Mouse (Mus musculus) myocyte (in vitro differentiated cells): ENCODE measurements around the gene Wdr62.

Experiments
- MAX ChIP-seq: IDR thresholded peaks from one replicate; pipeline ENCODE4 v1.6.1; 2011; ENCODE audit warnings: low read depth, mild to moderate bottlenecking, control low read depth
- POLR2A ChIP-seq: IDR thresholded peaks from one replicate; pipeline ENCODE4 v1.6.1; 2011; ENCODE audit warnings: low read depth, mild to moderate bottlenecking, control low read depth, moderate library complexity; ENCODE audit not compliant: insufficient read length
- POLR2AphosphoS2 ChIP-seq: IDR thresholded peaks from one replicate; pipeline ENCODE4 v1.6.1; 2011; ENCODE audit warnings: low read depth, control low read depth; ENCODE audit not compliant: insufficient read length
- TCF12 ChIP-seq: IDR thresholded peaks from one replicate; pipeline ENCODE4 v1.6.1; 2011; ENCODE audit warnings: mild to moderate bottlenecking, control low read depth; ENCODE audit not compliant: poor library complexity, insufficient read depth, severe bottlenecking
- USF1 ChIP-seq: IDR thresholded peaks from one replicate; pipeline ENCODE4 v1.6.1; 2011; ENCODE audit warnings: low read depth, mild to moderate bottlenecking, control low read depth, moderate library complexity

DNA sequence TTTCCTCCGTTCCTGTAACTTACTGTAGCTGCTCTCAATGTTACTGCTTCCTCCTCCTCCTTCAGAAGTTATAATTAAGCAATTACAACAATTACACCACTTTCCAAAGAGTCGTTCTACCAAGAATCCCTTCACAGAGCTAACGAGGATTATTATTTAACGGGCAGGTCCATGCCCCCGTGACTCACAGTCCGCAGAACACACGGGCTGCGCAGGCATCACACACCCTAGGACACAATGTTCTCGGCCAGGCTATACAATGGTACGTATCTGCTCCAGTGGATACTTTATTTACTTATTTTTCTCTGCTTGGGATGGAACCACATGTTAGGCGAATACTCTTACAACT is 60.2 kb downstream of the Wdr62 start:
- TF ChIP-seq TCF12 (no peak), USF1 (no peak), POLR2A (no peak), MAX (no peak), POLR2AphosphoS2 (no peak)
